Mouse (Mus musculus) heart, postnatal 0 days (tissue): Measurements from ENCODE around the gene Gm9507.
"Not testable (repeated sequence)": the region's sequence is repeated elsewhere in the genome, so short reads cannot be mapped to it uniquely, and the experiment has no call there.

Source experiments
- CTCF ChIP-seq: IDR thresholded peaks from 2 replicates; pipeline ENCODE4 v1.5.1; 2016; ENCODE audit warnings: antibody characterized with exemption, control low read depth, low read depth
- EP300 ChIP-seq: IDR thresholded peaks from 2 replicates; pipeline ENCODE4 v1.6.1; 2016; ENCODE audit warnings: antibody characterized with exemption, low read depth

GRCm38 (mm10) chr10:77772142-77772541, 39.5 kb downstream of the Gm9507 start:
- TF ChIP-seq CTCF, EP300: not testable (repeated sequence)
